Mouse (Mus musculus) hematopoietic stem cell, adult 5-6 weeks (primary cell): ENCODE measurements around the gene Ift22. TPM values are rescaled to one million over a fixed set of nuclear protein-coding genes. Genes with fewer than 3 reads are reported as not detected.

Experiments
- ATAC-seq, 2 experiments: fragments of 125-278 bp in 1 of 2; replicated peaks in 1 of 2; 2 replicates each; pipeline ENCODE4 v1.8.0; 2016 to 2017; ENCODE audit warnings: inconsistent platforms in 2 of 2, mild to moderate bottlenecking in 2 of 2, moderate number of reproducible peaks in 2 of 2, low read depth in 1 of 2, moderate TSS enrichment in 1 of 2; ENCODE audit not compliant: low FRiP score in 2 of 2, poor library complexity in 2 of 2, severe bottlenecking in 2 of 2, insufficient read depth in 1 of 2, low TSS enrichment in 1 of 2
- total RNA-seq: library from RNA; stranded (forward); fragments of 172-1452, 232-1000 nt; gene quantifications from 2 replicates; pipeline ENCODE4 v1.2.3, GENCODE M21; 2017

Gene Ift22
- total RNA-seq, 1 experiment from 2014 or later: 12.8 TPM

GRCm38 (mm10) chr5:136961334-136961982 lies 53.5 kb downstream of the Ift22 start:
- ATAC-seq: no peak

GRCm38 (mm10) chr5:136961983-136962461 lies 54.1 kb downstream of the Ift22 start:
- peak; percentile 85 to 93 for ATAC-seq

- peak; percentile 81 to 89 for ATAC-seq
Observed at GRCm38 (mm10) chr5:136962501-136962900, 54.6 kb downstream of the Ift22 start.

- no peak for ATAC-seq
Observed at GRCm38 (mm10) chr5:136962966-136963540, 55.1 kb downstream of the Ift22 start.

Other genes with a start within 250 kb of the Ift22 start
- 14.5 and 23.0 TPM in 2 replicates for gene Myl10, start 215.0 kb upstream of the Ift22 start, total RNA-seq
- not detected in 2 replicates for gene Col26a1, start 24.9 kb upstream of the Ift22 start, total RNA-seq
- 56.8 and 146 TPM in 2 replicates for gene Fis1, start 45.1 kb downstream of the Ift22 start, total RNA-seq
- 0.40 and 9.1 TPM in 2 replicates for gene Cldn15, start 58.5 kb downstream of the Ift22 start, total RNA-seq
- gene Plod3, start 78.9 kb downstream of the Ift22 start, total RNA-seq: 33.3 and 37.8 TPM in 2 replicates
- gene Znhit1, start 79.9 kb downstream of the Ift22 start, total RNA-seq: 14.8 and 38.6 TPM in 2 replicates
- 0.10 TPM in 1 of 2 replicates, not detected in the other for gene Vgf, start 118.2 kb downstream of the Ift22 start, total RNA-seq
- 39.7 and 42.4 TPM in 2 replicates for gene Ap1s1, start 138.0 kb downstream of the Ift22 start, total RNA-seq
- not detected in 2 replicates for gene Serpine1, start 164.1 kb downstream of the Ift22 start, total RNA-seq
- 35.8 and 48.8 TPM in 2 replicates for gene Trim56, start 208.1 kb downstream of the Ift22 start, total RNA-seq
- 0.89 TPM in 1 of 2 replicates, not detected in the other for gene Muc3, start 241.2 kb downstream of the Ift22 start, total RNA-seq